Mouse (Mus musculus) limb, embryonic 14.5 days (tissue): ENCODE results near the gene Armh4. TPM values are rescaled to one million over a fixed set of nuclear protein-coding genes. Genes with fewer than 3 reads are reported as not detected.

Source experiments
- ATAC-seq: fragments of 200-750 bp; cut with Nextera tagmentation; 2 replicates; pipeline ENCODE4 v1.8.0; 2017; ENCODE audit warnings: low read depth, moderate number of reproducible peaks, moderate TSS enrichment; ENCODE audit not compliant: low FRiP score
- DNase-seq: peaks from one replicate; pipeline ENCODE4 v3.0.0-alpha.2; 2015; ENCODE audit warnings: low spot score
- H3K27ac ChIP-seq: fragments of 300-500 bp; sonication (generic); replicated peaks from 2 replicates; pipeline ENCODE4 v1.5.1; 2014; ENCODE audit warnings: low read depth, mild to moderate bottlenecking, low read length, moderate library complexity, mixed read lengths
- H3K27me3 ChIP-seq: fragments of 300-500 bp; sonication (generic); 2 replicates; pipeline ENCODE4 v1.6.1; 2014; ENCODE audit warnings: low read length, mixed read lengths; ENCODE audit not compliant: control insufficient read depth, insufficient read depth
- H3K36me3 ChIP-seq: fragments of 300-500 bp; sonication (generic); 2 replicates; pipeline ENCODE4 v1.6.1; 2014; ENCODE audit warnings: mild to moderate bottlenecking, low read length, moderate library complexity, mixed read lengths; ENCODE audit not compliant: control insufficient read depth, insufficient read depth
- H3K4me1 ChIP-seq: fragments of 300-500 bp; sonication (generic); 2 replicates; pipeline ENCODE4 v1.6.1; 2014; ENCODE audit warnings: antibody characterized with exemption, low read length, mixed read lengths; ENCODE audit not compliant: control insufficient read depth, insufficient read depth
- H3K4me2 ChIP-seq: fragments of 300-500 bp; sonication (generic); replicated peaks from 2 replicates; pipeline ENCODE4 v1.6.1; 2014; ENCODE audit warnings: low read depth, mild to moderate bottlenecking, low read length, moderate library complexity; ENCODE audit not compliant: severe bottlenecking
- H3K4me3 ChIP-seq: fragments of 300-500 bp; sonication (generic); replicated peaks from 2 replicates; pipeline ENCODE4 v1.5.1; 2014; ENCODE audit warnings: low read length
- H3K9ac ChIP-seq: fragments of 300-500 bp; sonication (generic); 2 replicates; pipeline ENCODE4 v1.6.1; 2014; ENCODE audit warnings: mild to moderate bottlenecking, low read depth, low read length, moderate library complexity; ENCODE audit not compliant: severe bottlenecking
- H3K9me3 ChIP-seq: fragments of 300-500 bp; sonication (generic); 2 replicates; pipeline ENCODE4 v1.6.1; 2016; ENCODE audit warnings: low read length; ENCODE audit not compliant: control insufficient read depth
- POLR2A ChIP-seq: fragments of 200-500 bp; IDR thresholded peaks from 2 replicates; pipeline ENCODE4 v1.8.0; 2012; ENCODE audit warnings: inconsistent platforms, mild to moderate bottlenecking, moderate library complexity, borderline replicate concordance; ENCODE audit not compliant: insufficient read depth, insufficient read length; ENCODE audit errors: extremely low read depth
- WGBS: fragments of 180-500 bp; shearing (Covaris S2); extraction: QIAGEN DNeasy Blood & Tissue Kit; methylation state at CpG from one replicate; pipeline ENCODE4 v1.1.7; 2014; 5-methylcytosine and 5-hydroxymethylcytosine counted together
- polyA plus RNA-seq, 2 experiments: library from polyadenylated mRNA; depleted of rRNA in 1 of 2; stranded (reverse) in 1 of 2; unstranded in 1 of 2; fragments of >200 nt; fragmentation: Nextera tagmentation in 1 of 2; extraction: Ambion mirVana in 1 of 2; gene quantifications; 2 replicates each; pipeline versions ENCODE4 v1.2.1 to v1.2.3; 2012 to 2014

Armh4 gene
- polyA plus RNA-seq, 2 experiments: 12.9 to 16.3 TPM

GRCm38 (mm10) chr14:49721281-49721680 is 61.9 kb downstream of the Armh4 start:
- H3K27ac ChIP-seq: no peak overlapping the region
- no peaks in the 10 kb centered on the region for H3K27me3 ChIP-seq
- H3K4me1 ChIP-seq: no peaks in the 10 kb centered on the region
- no peak overlapping the region for H3K4me3 ChIP-seq
- TF ChIP-seq POLR2A: no peak
- no peak for ATAC-seq
- H3K9me3 ChIP-seq: no peaks in the 10 kb centered on the region
- WGBS: 50% methylated on average over 1 of the region's 1 CpGs
- H3K4me2 ChIP-seq: no peak overlapping the region
- H3K36me3 ChIP-seq: no peaks in the 10 kb centered on the region
- no peak for DNase-seq
- H3K9ac ChIP-seq: no peak overlapping the region

DNA sequence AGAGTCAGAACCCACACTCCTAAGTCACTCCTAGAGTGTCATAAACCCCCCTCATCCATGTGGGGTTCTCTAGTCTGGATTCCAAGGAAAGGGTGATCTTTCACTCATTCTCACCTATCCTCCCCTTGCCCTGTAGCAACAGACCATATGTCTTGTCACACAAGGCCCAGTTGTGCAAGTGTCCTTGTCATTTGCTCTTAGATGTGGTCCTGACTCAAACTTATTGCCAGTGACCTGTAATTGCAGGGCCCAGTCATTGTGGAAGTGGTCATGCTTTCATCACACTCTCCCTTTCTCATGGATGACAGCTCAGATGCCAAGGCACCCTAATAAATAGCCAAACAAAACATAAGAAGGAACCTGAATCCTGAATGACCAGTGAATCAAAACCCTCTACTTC is 63.5 kb downstream of the Armh4 start:
- ATAC-seq (no peak), DNase-seq (no peak)
- no peaks in the 10 kb centered on the region for H3K27me3 ChIP-seq
- H3K27ac ChIP-seq: no peak overlapping the region
- TF ChIP-seq POLR2A: no peak
- no peaks in the 10 kb centered on the region for H3K9me3 ChIP-seq
- H3K4me2 ChIP-seq: no peak overlapping the region
- H3K4me1 ChIP-seq: no peaks in the 10 kb centered on the region
- H3K36me3 ChIP-seq: no peaks in the 10 kb centered on the region
- no peak overlapping the region for H3K9ac ChIP-seq
- no peak overlapping the region for H3K4me3 ChIP-seq

GRCm38 (mm10) chr14:49711016-49711415 is 72.2 kb downstream of the Armh4 start:
- 48% methylated on average over 3 of the region's 3 CpGs for WGBS

GRCm38 (mm10) chr14:49703432-49704200 is 79.6 kb downstream of the Armh4 start:
- ATAC-seq (no peak), DNase-seq (peak; percentile 30)
- Histone ChIP-seq H3K36me3 (no peaks in the 10 kb centered on the region), H3K4me3 (no peak overlapping the region), H3K4me1 (peaks cover 6% of the 10 kb centered on the region; the same call in 1 of the 2 replicates), H3K27ac (no peak overlapping the region), H3K27me3 (no peaks in the 10 kb centered on the region), H3K9ac (no peak overlapping the region), H3K4me2 (no peak overlapping the region), H3K9me3 (no peaks in the 10 kb centered on the region)
- TF ChIP-seq POLR2A: no peak
- WGBS: 37% methylated on average over 3 of the region's 3 CpGs

More at GRCm38 (mm10) chr14:49711016-49711415, 72.2 kb downstream of the Armh4 start:
- H3K4me1 ChIP-seq: no peaks in the 10 kb centered on the region
- H3K36me3 ChIP-seq: no peaks in the 10 kb centered on the region
- no peaks in the 10 kb centered on the region for H3K27me3 ChIP-seq
- H3K4me2 ChIP-seq: no peak overlapping the region
- no peak overlapping the region for H3K27ac ChIP-seq
- H3K9ac ChIP-seq: no peak overlapping the region
- no peak overlapping the region for H3K4me3 ChIP-seq
- ATAC-seq: no peak
- no peak for DNase-seq
- TF ChIP-seq POLR2A: no peak
- H3K9me3 ChIP-seq: no peaks in the 10 kb centered on the region

DNA sequence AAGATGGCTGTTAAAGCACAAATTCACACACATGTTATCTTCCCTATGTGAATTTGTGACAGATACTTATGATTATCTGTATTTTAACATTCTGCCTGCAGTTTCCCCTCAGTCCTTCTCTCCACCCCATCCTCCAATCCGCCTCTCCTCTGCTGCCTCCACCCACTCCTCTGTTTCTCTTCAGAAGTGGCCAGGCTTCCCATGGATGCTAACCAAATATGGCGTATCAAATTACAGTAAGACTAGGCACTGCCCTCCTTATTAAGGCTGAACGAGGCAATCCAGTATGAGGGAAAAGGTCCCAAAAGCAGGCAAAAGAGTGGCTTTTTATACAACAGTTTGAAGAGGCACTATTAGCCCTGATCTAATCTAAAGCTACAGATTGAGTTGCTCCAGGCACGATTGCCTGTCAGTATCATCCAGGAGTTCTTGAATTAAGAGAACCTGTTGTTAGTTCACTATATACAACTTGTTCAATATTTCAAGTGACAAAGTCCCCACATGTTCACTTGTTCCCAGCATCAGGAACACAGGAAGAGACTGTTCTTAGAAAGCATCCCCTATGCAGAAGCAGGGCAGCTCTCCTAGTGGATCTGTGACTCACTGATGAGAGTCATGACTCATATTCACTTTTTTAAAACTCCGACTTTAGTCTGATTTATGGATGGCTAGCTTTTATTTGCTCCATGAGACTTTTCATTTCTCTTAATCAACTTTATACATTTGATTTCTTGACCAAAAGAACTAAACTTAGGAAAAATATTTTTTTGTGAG is 103.5 kb downstream of the Armh4 start:
- Histone ChIP-seq H3K9ac (no peak overlapping the region), H3K27me3 (no peaks in the 10 kb centered on the region), H3K4me3 (no peak overlapping the region), H3K9me3 (no peaks in the 10 kb centered on the region), H3K4me2 (no peak overlapping the region), H3K36me3 (no peaks in the 10 kb centered on the region), H3K27ac (no peak overlapping the region), H3K4me1 (0 out of 2 replicates have a peak, but pooled peaks cover 5% of the 10 kb centered on the region)
- no peak for ATAC-seq
- WGBS: 40% methylated on average over 5 of the region's 5 CpGs
- DNase-seq: no peak
- no peak for TF ChIP-seq POLR2A
